Mouse (Mus musculus): ENCODE measurements around the gene Sf3a2. TPM values are rescaled to one million over a fixed set of nuclear protein-coding genes. Genes with fewer than 3 reads are reported as not detected.

Gene Sf3a2
- polyA plus RNA-seq, 1 experiment from 2014 or later = 102 TPM

- H3K36me3 ChIP-seq (ENCODE audit: control insufficient read depth, insufficient read depth, low read length) = no peaks in the 10 kb centered on the region
- no peak overlapping the region for H3K27ac ChIP-seq (ENCODE audit: low read depth, low read length)
- ATAC-seq (ENCODE audit: low FRiP score, low TSS enrichment) = no peak
- peaks cover 29% of the 10 kb centered on the region for H3K4me1 ChIP-seq (ENCODE audit: control insufficient read depth, insufficient read depth, low read length)
- 62% methylated on average over 4 of the region's 4 CpGs for WGBS
- H3K27me3 ChIP-seq (ENCODE audit: control insufficient read depth, insufficient read depth, low read length) = no peaks in the 10 kb centered on the region
- peak overlapping the region; percentile 96; the same call in 1 of the 2 replicates for H3K9ac ChIP-seq (ENCODE audit: low read depth, low read length)
- H3K4me2 ChIP-seq (replicated peaks; ENCODE audit: low read depth, low read length) = peak overlapping the region; percentile 97
- H3K9me3 ChIP-seq (ENCODE audit: control insufficient read depth, low read length) = no peaks in the 10 kb centered on the region
- peak overlapping the region; percentile 100 for H3K4me3 ChIP-seq (ENCODE audit: low read length)
Observed at GRCm38 (mm10) chr10:80756967-80757366, 41.0 kb upstream of the Sf3a2 start.

- Histone ChIP-seq H3K27me3 (ENCODE audit: control insufficient read depth, insufficient read depth, low read length) (no peaks in the 10 kb centered on the region), H3K27ac (ENCODE audit: low read depth, low read length) (no peak overlapping the region), H3K9ac (ENCODE audit: low read depth, low read length) (peak overlapping the region; percentile 96; the same call in 1 of the 2 replicates), H3K4me3 (ENCODE audit: low read length) (no peak overlapping the region), H3K4me2 (replicated peaks; ENCODE audit: low read depth, low read length) (no peak overlapping the region; the same call in 1 of the 2 replicates), H3K36me3 (ENCODE audit: control insufficient read depth, insufficient read depth, low read length) (no peaks in the 10 kb centered on the region), H3K4me1 (ENCODE audit: control insufficient read depth, insufficient read depth, low read length) (peaks cover 24% of the 10 kb centered on the region), H3K9me3 (ENCODE audit: control insufficient read depth, low read length) (no peaks in the 10 kb centered on the region)
- peak; percentile 22; the same call in 1 of the 2 replicates for ATAC-seq (ENCODE audit: low FRiP score, low TSS enrichment)
- 37% methylated on average over 5 of the region's 5 CpGs for WGBS
Observed at GRCm38 (mm10) chr10:80757717-80758116, 40.3 kb upstream of the Sf3a2 start.

- no peak for ATAC-seq (ENCODE audit: low FRiP score, low TSS enrichment)
- no peak overlapping the region for H3K4me2 ChIP-seq (replicated peaks; ENCODE audit: low read depth, low read length)
- H3K36me3 ChIP-seq (ENCODE audit: control insufficient read depth, insufficient read depth, low read length) = no peaks in the 10 kb centered on the region
- no peak overlapping the region for H3K4me3 ChIP-seq (ENCODE audit: low read length)
- H3K9me3 ChIP-seq (ENCODE audit: control insufficient read depth, low read length) = no peaks in the 10 kb centered on the region
- WGBS = 77% methylated on average over 7 of the region's 7 CpGs
- peaks cover 24% of the 10 kb centered on the region for H3K4me1 ChIP-seq (ENCODE audit: control insufficient read depth, insufficient read depth, low read length)
- no peak overlapping the region for H3K27ac ChIP-seq (ENCODE audit: low read depth, low read length)
- H3K9ac ChIP-seq (ENCODE audit: low read depth, low read length) = no peak overlapping the region
- H3K27me3 ChIP-seq (ENCODE audit: control insufficient read depth, insufficient read depth, low read length) = no peaks in the 10 kb centered on the region
Observed at GRCm38 (mm10) chr10:80758651-80759050, 39.3 kb upstream of the Sf3a2 start.

GRCm38 (mm10) chr10:80760596-80761524 is 37.1 kb upstream of the Sf3a2 start:
- peaks cover 6% of the 10 kb centered on the region; the same call in 1 of the 2 replicates for H3K36me3 ChIP-seq (ENCODE audit: control insufficient read depth, insufficient read depth, low read length)
- 0 out of 2 replicates have a peak overlapping the region, but pooled peaks have one; percentile 28 for H3K9ac ChIP-seq (ENCODE audit: low read depth, low read length)
- no peak overlapping the region for H3K27ac ChIP-seq (ENCODE audit: low read depth, low read length)
- 76% methylated on average over 4 of the region's 4 CpGs for WGBS
- no peaks in the 10 kb centered on the region for H3K9me3 ChIP-seq (ENCODE audit: control insufficient read depth, low read length)
- H3K27me3 ChIP-seq (ENCODE audit: control insufficient read depth, insufficient read depth, low read length) = no peaks in the 10 kb centered on the region
- H3K4me2 ChIP-seq (replicated peaks; ENCODE audit: low read depth, low read length) = no peak overlapping the region
- peaks cover 24% of the 10 kb centered on the region for H3K4me1 ChIP-seq (ENCODE audit: control insufficient read depth, insufficient read depth, low read length)
- ATAC-seq (ENCODE audit: low FRiP score, low TSS enrichment) = no peak
- no peak overlapping the region for H3K4me3 ChIP-seq (ENCODE audit: low read length)

GRCm38 (mm10) chr10:80761821-80762220 is 36.2 kb upstream of the Sf3a2 start:
- 57% methylated on average over 3 of the region's 3 CpGs for whole genome bisulfite sequencing
- H3K4me2 ChIP-seq (replicated peaks; ENCODE audit: low read depth, low read length) = no peak overlapping the region

GRCm38 (mm10) chr10:80763502-80763901 is 34.5 kb upstream of the Sf3a2 start:
- no peak overlapping the region for H3K27ac ChIP-seq (ENCODE audit: low read depth, low read length)
- ATAC-seq (ENCODE audit: low FRiP score, low TSS enrichment) = no peak
- no peaks in the 10 kb centered on the region for H3K27me3 ChIP-seq (ENCODE audit: control insufficient read depth, insufficient read depth, low read length)
- WGBS = 91% methylated on average over 2 of the region's 2 CpGs
- peaks cover 31% of the 10 kb centered on the region for H3K36me3 ChIP-seq (ENCODE audit: control insufficient read depth, insufficient read depth, low read length)
- no peak overlapping the region for H3K4me2 ChIP-seq (replicated peaks; ENCODE audit: low read depth, low read length)
- H3K9ac ChIP-seq (ENCODE audit: low read depth, low read length) = no peak overlapping the region
- no peak overlapping the region for H3K4me3 ChIP-seq (ENCODE audit: low read length)
- no peaks in the 10 kb centered on the region for H3K9me3 ChIP-seq (ENCODE audit: control insufficient read depth, low read length)
- H3K4me1 ChIP-seq (ENCODE audit: control insufficient read depth, insufficient read depth, low read length) = peaks cover 5% of the 10 kb centered on the region; the same call in 1 of the 2 replicates

More at GRCm38 (mm10) chr10:80761821-80762220, 36.2 kb upstream of the Sf3a2 start:
- no peak overlapping the region for H3K4me3 ChIP-seq (ENCODE audit: low read length)
- H3K36me3 ChIP-seq (ENCODE audit: control insufficient read depth, insufficient read depth, low read length) = peaks cover 16% of the 10 kb centered on the region
- no peak overlapping the region for H3K9ac ChIP-seq (ENCODE audit: low read depth, low read length)
- H3K27ac ChIP-seq (ENCODE audit: low read depth, low read length) = no peak overlapping the region
- no peaks in the 10 kb centered on the region for H3K27me3 ChIP-seq (ENCODE audit: control insufficient read depth, insufficient read depth, low read length)
- H3K9me3 ChIP-seq (ENCODE audit: control insufficient read depth, low read length) = no peaks in the 10 kb centered on the region
- no peak for ATAC-seq (ENCODE audit: low FRiP score, low TSS enrichment)
- H3K4me1 ChIP-seq (ENCODE audit: control insufficient read depth, insufficient read depth, low read length) = peaks cover 14% of the 10 kb centered on the region

GRCm38 (mm10) chr10:80765746-80766145 is 32.3 kb upstream of the Sf3a2 start:
- Histone ChIP-seq H3K4me2 (replicated peaks; ENCODE audit: low read depth, low read length) (no peak overlapping the region), H3K4me1 (ENCODE audit: control insufficient read depth, insufficient read depth, low read length) (0 out of 2 replicates have a peak, but pooled peaks cover 1% of the 10 kb centered on the region), H3K27me3 (ENCODE audit: control insufficient read depth, insufficient read depth, low read length) (no peaks in the 10 kb centered on the region), H3K27ac (ENCODE audit: low read depth, low read length) (no peak overlapping the region), H3K9ac (ENCODE audit: low read depth, low read length) (no peak overlapping the region), H3K36me3 (ENCODE audit: control insufficient read depth, insufficient read depth, low read length) (peaks cover 48% of the 10 kb centered on the region), H3K9me3 (ENCODE audit: control insufficient read depth, low read length) (no peaks in the 10 kb centered on the region), H3K4me3 (ENCODE audit: low read length) (no peak overlapping the region)
- WGBS = 78% methylated on average over 2 of the region's 2 CpGs
- ATAC-seq (ENCODE audit: low FRiP score, low TSS enrichment) = no peak

- no peak overlapping the region for H3K27ac ChIP-seq (ENCODE audit: low read depth, low read length)
- H3K9ac ChIP-seq (ENCODE audit: low read depth, low read length) = peak overlapping the region; percentile 12; the same call in 1 of the 2 replicates
- no peak for ATAC-seq (ENCODE audit: low FRiP score, low TSS enrichment)
- H3K9me3 ChIP-seq (ENCODE audit: control insufficient read depth, low read length) = no peaks in the 10 kb centered on the region
- no peaks in the 10 kb centered on the region for H3K27me3 ChIP-seq (ENCODE audit: control insufficient read depth, insufficient read depth, low read length)
- 87% methylated on average over 10 of the region's 10 CpGs for WGBS
- no peak overlapping the region for H3K4me3 ChIP-seq (ENCODE audit: low read length)
- no peak overlapping the region for H3K4me2 ChIP-seq (replicated peaks; ENCODE audit: low read depth, low read length)
- peaks cover 54% of the 10 kb centered on the region for H3K36me3 ChIP-seq (ENCODE audit: control insufficient read depth, insufficient read depth, low read length)
- no peaks in the 10 kb centered on the region for H3K4me1 ChIP-seq (ENCODE audit: control insufficient read depth, insufficient read depth, low read length)
Observed at GRCm38 (mm10) chr10:80766161-80766815, 31.7 kb upstream of the Sf3a2 start.
